Mouse (Mus musculus): ENCODE data around the gene Rtn2.

The Rtn2 gene

DNA sequence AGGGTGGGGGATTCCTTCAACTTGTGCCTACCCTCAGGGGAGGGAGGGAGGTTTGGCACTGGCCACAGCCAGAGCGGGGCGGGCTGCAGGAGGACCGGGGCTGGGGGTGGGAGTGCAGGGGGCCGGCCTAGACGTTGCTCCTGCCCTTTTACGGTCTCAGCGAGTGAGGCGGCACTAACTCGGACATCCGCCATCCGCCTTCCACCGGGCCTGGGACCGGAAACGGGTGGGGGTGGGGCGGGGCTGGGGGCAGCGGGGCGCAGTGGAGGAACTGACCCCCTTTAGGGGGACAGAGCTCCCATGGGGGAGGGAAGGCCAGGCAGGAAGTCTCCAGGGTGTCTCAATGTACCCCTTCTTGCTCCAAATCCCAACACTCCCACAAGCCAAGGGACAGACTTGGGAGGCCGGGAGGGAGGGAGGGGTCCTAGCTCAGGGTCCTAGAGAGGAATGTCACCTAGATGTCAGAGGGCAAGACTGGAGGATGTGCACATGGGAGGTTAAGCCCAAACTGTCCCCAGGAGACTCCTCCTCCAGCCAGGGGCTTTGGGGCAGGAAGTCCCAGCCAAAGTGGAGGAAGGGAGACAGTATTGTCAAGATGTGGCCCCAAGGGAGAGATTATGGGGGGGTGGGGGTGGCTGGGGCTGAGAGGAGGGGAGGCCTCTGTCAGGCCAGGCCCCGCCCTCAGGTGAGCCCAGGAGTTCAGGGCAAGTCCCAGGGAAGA lies 12.5 kb upstream of the Rtn2 start:
- peak; percentile 70 for DNase-seq

DNA sequence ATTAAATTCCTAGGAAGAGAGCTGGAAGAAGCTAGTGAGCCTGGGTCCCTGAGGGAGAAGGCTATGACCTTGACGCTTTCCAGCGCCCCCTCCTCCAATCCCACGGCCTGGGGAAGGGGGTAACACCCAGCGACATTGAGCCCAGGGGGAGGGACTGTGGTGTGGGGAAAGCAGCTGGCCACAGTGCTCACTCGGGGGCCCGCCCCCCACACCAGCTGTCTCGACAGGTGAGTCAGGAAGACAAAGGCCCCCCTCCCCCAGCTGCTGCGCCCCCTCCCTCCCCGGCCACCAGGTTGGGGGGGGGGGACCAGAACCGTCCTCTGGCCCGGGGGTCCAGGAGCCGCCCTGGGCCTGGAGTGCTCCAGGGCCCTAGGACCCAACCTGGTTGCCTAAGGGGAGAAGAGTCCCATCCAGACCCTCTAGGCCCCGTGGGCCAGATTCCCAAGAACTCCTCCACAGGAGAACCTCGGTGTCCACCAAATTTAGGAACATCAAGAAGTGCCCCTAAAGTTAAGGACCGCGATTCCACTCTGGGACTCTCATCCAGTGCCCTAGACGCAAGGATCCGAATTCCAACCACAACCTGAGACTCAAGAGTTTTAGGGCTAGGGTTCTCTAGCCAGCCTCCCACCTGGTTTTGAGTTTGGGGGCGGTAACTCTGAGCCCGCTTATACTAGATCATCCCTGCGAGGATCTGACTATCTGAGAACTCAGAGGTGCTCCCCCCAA lies 11.8 kb upstream of the Rtn2 start:
- peak; percentile 28 to 47 for DNase-seq

DNA sequence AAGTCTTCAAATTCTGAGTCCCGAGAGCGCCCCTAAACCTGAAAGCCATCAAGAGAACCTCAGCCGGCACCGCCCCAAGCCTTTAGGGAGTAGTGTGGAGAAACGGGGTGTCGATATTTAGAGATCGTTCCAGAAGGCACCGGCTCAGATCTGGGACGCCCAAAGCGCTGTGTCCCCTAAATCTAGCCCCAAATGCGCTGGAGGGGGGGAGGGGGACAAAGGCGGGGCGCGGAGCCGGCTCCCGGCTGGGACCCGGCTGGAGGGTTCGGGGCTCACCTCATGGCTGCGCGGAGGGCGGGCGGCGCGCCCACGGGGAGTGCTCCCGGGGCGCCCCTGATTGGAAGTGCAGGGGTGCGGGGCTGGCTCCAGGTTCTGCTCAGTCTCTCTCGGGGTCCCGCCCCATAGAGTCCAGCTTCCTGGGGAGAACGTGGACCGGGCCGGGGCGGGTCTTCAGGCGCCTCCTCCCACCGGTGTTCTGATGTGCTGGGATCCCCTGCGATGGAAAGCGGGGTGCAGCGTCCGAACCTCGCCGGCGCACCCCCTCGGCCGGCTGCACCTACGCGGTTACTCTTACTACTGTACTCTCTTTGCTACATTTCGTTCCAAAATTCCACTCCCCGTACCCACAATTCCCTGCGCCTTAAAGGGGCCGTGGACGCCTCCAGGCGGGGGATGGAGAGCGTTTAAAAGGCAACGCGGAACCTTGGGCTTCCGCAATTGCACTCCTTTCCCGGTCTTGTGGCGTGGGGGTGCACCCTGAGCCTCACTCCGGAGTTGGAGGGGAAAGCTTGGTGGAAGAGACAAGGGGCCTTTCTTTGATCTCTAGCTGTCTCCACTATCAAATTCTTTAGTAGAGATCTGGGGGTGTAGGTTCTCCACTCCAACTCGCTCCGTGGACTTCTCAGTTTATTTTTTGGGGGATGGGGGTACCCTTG lies 10.9 kb upstream of the Rtn2 start, which contains the start of gene Vasp:
Vasp (minus strand) TSS at position 580 of the 935 bp plus-strand sequence.
- peak; percentile 86 to 91 for DNase-seq

DNA sequence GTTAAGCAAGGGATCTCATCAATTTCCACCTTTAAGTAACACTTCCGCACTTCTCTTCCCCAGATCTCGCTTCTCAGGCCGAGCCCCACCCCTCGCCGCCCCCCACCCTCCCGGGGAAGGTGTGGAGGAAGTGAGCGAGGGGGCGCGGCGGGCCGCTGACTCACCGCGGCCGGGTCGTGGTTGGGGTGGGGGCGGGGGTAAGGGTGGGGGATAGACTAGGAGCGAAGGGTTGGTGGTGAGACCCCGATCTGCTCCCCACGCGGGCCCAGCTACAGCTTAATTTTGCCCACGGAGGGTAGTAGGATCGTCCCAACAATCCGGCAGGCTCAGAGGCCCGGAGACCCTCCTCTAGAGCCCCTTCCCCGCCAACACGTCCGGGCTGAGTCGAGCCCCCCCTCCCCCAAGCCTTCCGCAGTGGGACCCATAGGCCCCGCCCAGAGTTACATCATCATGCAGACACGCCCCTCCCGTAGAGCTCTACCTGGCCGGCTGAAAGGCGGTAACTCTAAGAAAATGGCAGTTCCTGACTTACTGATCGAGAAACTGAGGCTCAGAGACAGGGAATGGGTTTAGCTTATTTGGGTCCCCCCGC lies 10.2 kb upstream of the Rtn2 start:
- peak; percentile 82 to 86 for DNase-seq

GRCm38 (mm10) chr7:19276253-19276652 lies 6.2 kb upstream of the Rtn2 start:
- no peak for DNase-seq

DNA sequence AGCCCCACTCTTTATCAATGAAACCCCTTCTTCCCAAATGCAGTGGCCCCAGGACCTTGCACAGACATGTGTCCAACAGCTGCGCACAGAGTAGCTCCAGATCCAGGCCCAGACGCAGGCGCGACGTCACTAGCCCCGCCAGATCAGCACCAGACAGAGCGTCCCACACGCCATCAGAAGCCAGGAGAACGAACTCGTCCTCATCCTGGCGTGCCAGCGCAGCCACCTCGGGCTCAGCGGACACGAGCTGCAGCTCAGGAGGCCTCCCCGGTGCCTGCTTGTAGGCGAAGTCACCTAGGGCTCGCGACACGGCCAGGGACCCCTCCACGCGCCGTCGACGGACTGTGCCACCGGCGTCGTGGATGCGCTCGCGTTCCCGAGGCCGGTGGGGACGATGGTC lies 3.4 kb upstream of the Rtn2 start:
- DNase-seq = no peak

DNA sequence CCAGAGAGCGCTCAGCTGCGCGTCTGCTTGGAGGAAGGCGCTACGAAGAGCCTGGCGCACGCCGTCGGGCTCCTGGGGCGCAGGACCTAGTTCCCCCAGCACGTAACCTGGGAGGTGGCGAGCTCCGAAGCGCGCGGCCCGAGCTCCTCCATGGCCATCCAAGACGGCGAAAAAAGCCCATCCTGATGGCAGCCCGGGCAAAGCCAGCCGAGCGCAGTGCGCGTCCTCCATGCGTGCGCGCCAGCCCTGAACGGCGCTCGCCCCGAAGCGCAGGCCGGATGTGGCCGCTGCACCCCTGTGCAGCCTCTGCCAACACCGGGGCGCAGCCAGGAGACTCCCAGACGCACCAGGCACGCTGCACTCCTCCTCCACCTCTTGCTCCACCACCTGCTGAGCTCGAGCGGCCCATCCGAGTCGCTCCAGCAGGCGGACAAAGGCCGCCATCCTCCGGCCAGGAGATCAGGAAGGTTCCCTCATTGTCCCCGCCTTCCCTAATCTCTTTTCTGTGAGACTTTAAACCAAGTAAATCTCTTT lies 2.8 kb upstream of the Rtn2 start, which contains the start of gene Ppm1n:
Ppm1n (minus strand) TSS at position 484 of the 534 bp plus-strand sequence.
- peak; percentile 67 to 69 for DNase-seq

GRCm38 (mm10) chr7:19281680-19282304 lies 632 bp upstream of the Rtn2 start:
- DNase-seq = peak; percentile 67 to 75

GRCm38 (mm10) chr7:19282791-19283405 lies 474 bp downstream of the Rtn2 start:
- DNase-seq = peak; percentile 82 to 85

DNA sequence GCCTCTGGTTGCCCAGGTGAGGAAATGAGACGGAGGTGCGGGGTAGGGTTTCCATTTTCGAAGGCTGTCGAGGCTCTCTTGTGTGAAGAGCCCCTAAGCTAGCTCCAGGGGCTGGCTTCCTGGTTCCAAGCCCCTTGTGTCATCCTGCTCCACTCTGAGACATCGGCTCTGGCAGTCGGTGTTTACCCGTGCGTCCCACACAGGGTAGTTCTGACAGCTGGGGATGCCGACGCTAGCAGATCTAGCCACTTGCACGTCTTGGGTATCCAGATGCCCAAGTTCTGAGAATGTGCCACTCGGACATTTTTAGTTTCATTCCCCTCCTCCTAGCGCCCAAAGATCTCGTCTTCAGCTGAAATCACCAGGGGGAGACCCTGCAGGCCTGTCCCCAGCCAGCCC lies 981 bp downstream of the Rtn2 start:
- no peak for DNase-seq

DNA sequence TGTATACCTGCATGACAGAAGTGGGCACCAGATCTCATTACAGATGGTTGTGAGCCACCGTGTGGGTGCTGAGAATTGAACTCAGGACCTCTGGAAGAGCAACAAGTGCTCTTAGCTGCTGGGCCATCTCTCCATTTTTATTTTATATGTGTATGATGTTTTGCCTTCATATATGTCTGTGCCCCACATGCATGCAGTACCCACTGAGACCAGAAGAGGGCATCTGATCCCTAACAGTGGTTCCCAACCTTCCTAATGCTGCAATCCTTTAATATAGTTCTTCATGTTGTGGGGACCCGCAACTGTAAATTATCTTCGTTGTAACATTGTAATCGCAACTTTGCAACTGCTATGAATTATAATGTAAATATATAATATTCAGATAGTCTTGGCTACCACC lies 2.3 kb downstream of the Rtn2 start:
- peak; percentile 87 to 91 for DNase-seq

DNA sequence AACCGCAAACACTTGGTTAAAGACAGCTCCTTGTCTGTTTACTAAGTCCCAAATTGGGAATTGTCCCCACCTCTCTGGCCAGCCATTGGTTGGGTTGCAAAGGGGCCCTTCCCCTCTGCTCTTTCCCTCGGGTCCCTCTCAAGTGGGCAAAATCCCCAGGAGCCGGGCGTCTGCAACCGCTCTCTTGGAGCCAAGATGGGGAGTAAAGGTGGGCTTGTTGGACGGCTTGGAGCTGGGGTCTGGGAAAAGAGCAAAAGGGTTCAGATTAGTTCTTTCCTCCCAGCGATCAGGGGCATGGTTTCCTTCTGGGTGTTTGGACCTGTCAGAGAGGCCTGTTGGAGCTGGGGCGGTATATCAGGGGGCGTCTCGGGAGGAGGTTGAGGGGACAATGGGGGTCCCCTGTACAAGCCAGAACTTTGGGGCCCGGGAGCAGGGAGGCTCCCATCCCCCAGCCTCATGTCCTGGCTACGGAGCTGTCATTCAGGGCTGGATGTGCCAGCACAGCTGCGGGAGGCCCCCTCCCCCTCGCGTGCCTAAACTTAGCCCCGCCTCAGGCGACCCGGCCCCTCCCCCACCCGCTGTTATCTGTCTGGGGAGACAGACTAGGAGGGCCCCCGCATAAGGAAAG lies 8.7 kb downstream of the Rtn2 start:
- peak; percentile 67 to 73 for DNase-seq

- peak; percentile 99 to 100 for DNase-seq
Observed at GRCm38 (mm10) chr7:19295503-19296185, 13.2 kb downstream of the Rtn2 start.

DNA sequence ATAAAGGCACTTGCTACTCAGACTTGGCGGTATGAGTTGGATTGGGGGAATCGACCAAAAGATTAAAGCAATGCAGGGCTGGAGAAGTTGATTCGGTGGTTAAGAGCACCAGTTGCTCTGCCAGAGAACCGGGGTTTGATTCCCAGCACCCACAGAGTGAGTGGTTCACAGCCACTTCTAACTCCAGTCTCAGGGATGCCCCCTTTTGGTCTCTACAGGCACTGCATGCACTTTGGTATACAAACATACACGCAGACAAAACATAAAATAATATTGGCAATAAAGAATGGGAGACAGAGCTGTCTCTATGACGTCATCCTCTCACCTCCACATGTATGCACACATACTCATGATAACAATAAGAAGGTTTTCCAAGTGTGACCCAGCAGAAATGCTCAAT lies 14.6 kb downstream of the Rtn2 start:
- DNase-seq = peak in 1 of 2 experiments; percentile 34

DNA sequence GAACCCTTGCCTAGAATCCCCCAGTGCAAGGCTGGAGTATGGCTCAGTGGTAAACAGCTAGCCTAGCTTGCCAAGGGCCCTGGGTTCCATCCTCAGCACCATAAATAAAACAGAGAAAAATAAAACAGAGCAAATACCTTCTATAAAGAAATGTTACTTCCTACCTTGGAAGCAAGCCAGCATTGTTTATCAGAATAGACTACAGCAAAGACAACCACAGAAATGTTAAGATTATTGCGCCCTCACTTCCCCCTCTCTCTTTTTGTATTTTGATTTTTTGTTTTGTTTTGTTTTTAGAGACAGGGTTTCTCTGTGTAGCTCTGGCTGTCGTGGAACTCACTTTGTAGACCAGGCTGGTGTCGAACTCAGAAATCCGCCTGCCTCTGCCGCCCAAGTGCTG lies 15.4 kb downstream of the Rtn2 start:
- no peak for DNase-seq

DNA sequence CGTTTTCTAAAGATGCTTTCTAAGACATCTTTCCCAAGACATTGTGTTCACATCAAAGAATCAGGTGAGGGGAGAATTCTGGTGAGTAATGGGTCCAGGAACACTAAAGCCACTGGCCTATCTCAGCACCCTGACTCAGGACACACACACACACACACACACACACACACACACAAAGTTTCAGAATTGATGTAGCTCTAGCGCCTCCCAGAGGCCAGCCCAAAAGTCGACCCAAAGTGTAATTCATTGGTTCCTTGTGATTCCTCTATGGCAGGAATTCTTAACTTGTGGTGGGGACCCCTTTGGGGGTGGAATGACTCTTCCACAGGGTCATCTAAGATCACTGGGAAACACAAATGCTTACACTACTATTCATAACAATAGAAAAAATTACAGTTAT lies 16.8 kb downstream of the Rtn2 start:
- peak; percentile 74 to 80 for DNase-seq

- peak; percentile 93 to 95 for DNase-seq
Observed at GRCm38 (mm10) chr7:19300501-19301421, 18.3 kb downstream of the Rtn2 start.

DNA sequence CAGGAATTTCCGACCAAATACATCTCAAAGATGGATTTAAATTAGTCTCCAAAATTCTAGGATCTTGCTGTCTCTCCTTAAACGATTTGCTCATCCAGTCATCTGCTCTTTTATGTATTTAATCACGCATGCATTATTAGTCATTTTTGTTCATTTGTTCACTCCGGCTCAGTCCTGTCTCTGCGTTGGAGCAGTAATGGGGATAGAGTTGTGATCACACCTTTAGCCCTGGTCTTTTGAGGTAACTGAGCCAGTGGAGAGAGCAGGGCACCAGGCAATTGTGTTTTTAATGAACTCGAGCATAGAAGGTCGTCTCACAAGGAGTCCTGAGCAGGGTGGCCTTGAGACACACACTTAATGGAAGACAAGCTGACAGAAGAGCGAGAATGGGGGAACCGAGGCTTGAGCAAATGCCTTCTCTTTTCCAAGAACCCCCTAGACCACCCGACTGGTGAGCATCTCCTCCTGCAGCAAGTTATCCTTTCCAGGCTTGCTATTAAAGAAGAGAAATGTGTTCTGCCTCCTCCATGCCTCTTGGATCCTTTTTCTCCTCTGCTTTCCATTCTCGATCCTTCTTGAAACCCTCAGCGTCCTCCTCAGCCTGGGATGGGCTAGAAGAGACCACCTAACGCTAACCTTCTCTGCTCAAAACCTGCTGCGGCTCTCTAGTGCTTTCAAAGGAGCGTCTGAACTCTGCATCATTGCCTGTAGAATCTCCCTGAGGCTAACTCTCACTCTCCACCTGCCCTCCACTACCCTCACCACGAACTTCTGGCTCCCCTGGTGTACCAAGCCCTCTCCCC lies 19.2 kb downstream of the Rtn2 start:
- no peak for DNase-seq
